In the genomic region with DNA sequence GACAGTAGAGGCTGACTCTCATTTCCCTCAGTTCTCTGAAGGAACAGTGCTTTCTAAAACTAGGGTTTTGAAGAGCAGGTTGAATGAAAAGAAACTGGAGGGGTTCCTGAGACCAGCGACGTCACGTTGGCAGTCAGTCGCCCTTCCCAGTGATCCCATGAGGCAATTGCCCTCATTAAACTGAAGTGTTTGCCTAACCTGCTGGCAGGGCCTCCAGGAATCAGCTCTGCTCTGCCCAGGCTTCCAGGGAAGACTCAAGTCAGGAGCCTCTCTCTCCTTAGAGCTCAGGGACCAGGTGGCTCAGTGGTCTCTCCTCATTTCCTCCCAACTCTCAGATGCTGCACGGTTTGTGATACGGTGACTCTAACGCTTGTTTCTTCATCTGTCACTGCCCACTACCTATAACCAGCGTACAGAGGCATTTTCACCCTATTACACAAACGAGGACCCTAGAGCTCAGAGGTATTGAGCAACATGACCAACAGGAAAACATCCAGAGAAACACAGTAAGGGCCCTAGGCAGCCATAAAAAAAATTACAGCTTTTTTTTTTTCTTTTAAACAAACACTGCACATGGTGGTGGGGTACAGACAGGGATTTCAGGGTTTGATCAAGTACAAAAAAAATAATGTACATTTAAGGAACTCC, we compare ENCODE assay signal across 13 mouse cellular contexts.
DNase-seq lines count a peak whose midpoint lies in the region; ATAC-seq and TF ChIP-seq lines count a peak whose summit lies in the region.
"Had no signal": no experiment of that assay in that cellular context is flagged by ENCODE, and none has a peak within 500 bp of the region (broad histone marks: within the 10 kb centered on the region; RNA-seq: fewer than 3 reads in every experiment).

No protein-coding gene starts in this region.

- 83% methylated on average over 9 of the region's 9 CpGs for WGBS in heart, embryonic 10.5 days
- WGBS in bone marrow, adult 2 months, result 37% methylated on average over 9 of the region's 9 CpGs
- 66% methylated on average over 9 of the region's 9 CpGs for WGBS in intestine, embryonic 14.5 days
- 79% methylated on average over 9 of the region's 9 CpGs for WGBS in forebrain, embryonic 15.5 days

- peak; percentile 71 for DNase-seq in heart, embryonic 10.5 days (ENCODE audit: low spot score)
- DNase-seq in heart, postnatal 4 days, result no peak
- DNase-seq in intestine, embryonic 14.5 days (ENCODE audit: low spot score), result no peak
- peak; percentile 75 for DNase-seq in lung, postnatal 10 days
- no peak for DNase-seq in cerebellum, postnatal 14 days
- no peak for DNase-seq in thymus, adult 18-20 months
- DNase-seq: cerebellum, adult 8-10 months; kidney, adult 11 months had no signal

- peak overlapping the region; percentile 74; the same call in 1 of the 2 replicates for H3K27ac ChIP-seq in heart, embryonic 10.5 days
- H3K27ac ChIP-seq in bone marrow, adult 2 months (ENCODE audit: control insufficient read depth, insufficient read depth, low read depth, low read length, poor library complexity), result peak overlapping the region; percentile 44; the same call in 1 of the 2 replicates
- H3K27ac ChIP-seq in intestine, embryonic 14.5 days (ENCODE audit: low read depth), result no peak overlapping the region
- H3K27ac ChIP-seq in forebrain, embryonic 15.5 days (replicated peaks), result no peak overlapping the region
- H3K27ac ChIP-seq: embryonic facial prominence, embryonic 12.5 days had no signal

- no peak for TF ChIP-seq CTCF in bone marrow, adult 2 months (IDR thresholded peaks at IDR 0.05; ENCODE audit: control insufficient read depth, insufficient read depth, low read length)

- no peaks in the 10 kb centered on the region for H3K27me3 ChIP-seq in heart, embryonic 10.5 days (ENCODE audit: insufficient read depth, poor library complexity, severe bottlenecking)
- H3K27me3 ChIP-seq in intestine, embryonic 14.5 days (replicated peaks; ENCODE audit: control insufficient read depth, insufficient read depth, low read length), result no peaks in the 10 kb centered on the region
- no peaks in the 10 kb centered on the region for H3K27me3 ChIP-seq in forebrain, embryonic 15.5 days
- H3K27me3 ChIP-seq: embryonic facial prominence, embryonic 12.5 days had no signal

- peaks cover 75% of the 10 kb centered on the region for H3K4me1 ChIP-seq in heart, embryonic 10.5 days
- H3K4me1 ChIP-seq in bone marrow, adult 2 months (ENCODE audit: control insufficient read depth, insufficient read depth, low read length), result no peaks in the 10 kb centered on the region; the same call in 1 of the 2 replicates
- peaks cover 22% of the 10 kb centered on the region for H3K4me1 ChIP-seq in intestine, embryonic 14.5 days (replicated peaks; ENCODE audit: control insufficient read depth, insufficient read depth, low read length)
- no peaks in the 10 kb centered on the region for H3K4me1 ChIP-seq in forebrain, embryonic 15.5 days

- H3K9ac ChIP-seq in intestine, embryonic 14.5 days (ENCODE audit: low read length), result no peak overlapping the region
- H3K9ac ChIP-seq in forebrain, embryonic 15.5 days (replicated peaks), result no peak overlapping the region
- H3K9ac ChIP-seq: embryonic facial prominence, embryonic 12.5 days had no signal

- peak overlapping the region; percentile 16; the same call in 1 of the 2 replicates for H3K4me2 ChIP-seq in intestine, embryonic 14.5 days (ENCODE audit: low read length)
- no peak overlapping the region for H3K4me2 ChIP-seq in forebrain, embryonic 15.5 days (replicated peaks)
- H3K4me2 ChIP-seq: embryonic facial prominence, embryonic 12.5 days had no signal

- TF ChIP-seq POLR2A in bone marrow, adult 2 months (IDR thresholded peaks at IDR 0.05; ENCODE audit: borderline replicate concordance, control insufficient read depth, low read depth, low read length), result no peak

- H3K4me3 ChIP-seq in heart, embryonic 10.5 days, result no peak overlapping the region
- H3K4me3 ChIP-seq in bone marrow, adult 2 months (replicated peaks; ENCODE audit: control insufficient read depth, low read depth, low read length), result no peak overlapping the region
- no peak overlapping the region for H3K4me3 ChIP-seq in intestine, embryonic 14.5 days (ENCODE audit: low read depth, low read length)
- H3K4me3 ChIP-seq in forebrain, embryonic 15.5 days, result no peak overlapping the region
- H3K4me3 ChIP-seq: embryonic facial prominence, embryonic 12.5 days had no signal

- no peak for ATAC-seq in intestine, embryonic 14.5 days (replicated peaks; ENCODE audit: low FRiP score, low TSS enrichment, low read depth)
- no peak for ATAC-seq in forebrain, embryonic 15.5 days (replicated peaks)
- ATAC-seq: CD4-positive, CD25-positive, alpha-beta regulatory T cell, adult 4 months; forebrain, embryonic 16.5 days had no signal

- no peaks in the 10 kb centered on the region for H3K9me3 ChIP-seq in heart, embryonic 10.5 days
- no peaks in the 10 kb centered on the region for H3K9me3 ChIP-seq in intestine, embryonic 14.5 days (ENCODE audit: control insufficient read depth, low read length)
- H3K9me3 ChIP-seq in forebrain, embryonic 15.5 days, result no peaks in the 10 kb centered on the region
- H3K9me3 ChIP-seq: embryonic facial prominence, embryonic 12.5 days had no signal

- no peaks in the 10 kb centered on the region for H3K36me3 ChIP-seq in heart, embryonic 10.5 days
- H3K36me3 ChIP-seq in intestine, embryonic 14.5 days (ENCODE audit: control insufficient read depth, insufficient read depth, low read length), result no peaks in the 10 kb centered on the region
- no peaks in the 10 kb centered on the region for H3K36me3 ChIP-seq in forebrain, embryonic 15.5 days
- H3K36me3 ChIP-seq: embryonic facial prominence, embryonic 12.5 days had no signal

Comparison
In these comparisons a context has a peak if more than half of its experiments do, and no peak if none do; other contexts are left out.
1. DNase-seq: peak in heart, embryonic 10.5 days (single experiment) and lung, postnatal 10 days (single experiment); none in heart, postnatal 4 days (single experiment), intestine, embryonic 14.5 days (single experiment), cerebellum, postnatal 14 days (0 of 2) and thymus, adult 18-20 months (0 of 2).
2. H3K27ac ChIP-seq: peak in heart, embryonic 10.5 days (single experiment) and bone marrow, adult 2 months (single experiment); none in intestine, embryonic 14.5 days (single experiment) and forebrain, embryonic 15.5 days (single experiment).